Mouse (Mus musculus) inflammation-experienced regulatory T-cells, adult 6 months (primary cell): ENCODE data around the gene Eepd1. TPM values are rescaled to one million over a fixed set of nuclear protein-coding genes. Genes with fewer than 3 reads are reported as not detected.

Experiments used
- ATAC-seq: one replicate; pipeline ENCODE4 v1.8.0; 2017
- polyA plus RNA-seq, 3 experiments: library from polyadenylated mRNA; unstranded; fragments of 100-300 nt; shearing (Covaris generic); gene quantifications; one replicate each; pipeline ENCODE4 v1.2.1; 2017

Gene Eepd1
- polyA plus RNA-seq, 3 experiments from 2014 or later, result 0.60 to 0.82 TPM; not detected in 1

GRCm38 (mm10) chr9:25535487-25535886 is 54.1 kb downstream of the Eepd1 start:
- ATAC-seq, result no peak

- no peak for ATAC-seq
Measured at GRCm38 (mm10) chr9:25539461-25539860, 58.1 kb downstream of the Eepd1 start.

DNA sequence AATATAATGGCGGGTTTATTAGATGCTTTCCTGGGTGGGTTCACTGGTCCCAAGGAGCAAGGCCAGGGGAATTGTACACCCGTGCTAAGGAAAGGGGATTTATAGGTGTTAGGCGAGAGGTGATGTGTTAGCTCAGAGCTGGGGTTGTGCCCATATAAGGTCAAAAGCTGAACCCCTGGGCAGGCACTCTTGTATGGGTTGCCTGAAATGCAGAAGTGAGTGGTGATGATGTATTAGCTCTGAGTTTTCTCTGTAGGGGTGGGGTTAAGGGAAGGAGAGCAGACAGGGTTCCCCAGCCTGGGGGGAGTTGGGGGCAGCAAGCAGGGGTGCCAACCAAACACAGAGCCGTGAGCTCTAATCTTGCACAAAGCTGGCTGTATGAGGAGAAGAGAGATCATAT is 60.0 kb downstream of the Eepd1 start:
- no peak for ATAC-seq

DNA sequence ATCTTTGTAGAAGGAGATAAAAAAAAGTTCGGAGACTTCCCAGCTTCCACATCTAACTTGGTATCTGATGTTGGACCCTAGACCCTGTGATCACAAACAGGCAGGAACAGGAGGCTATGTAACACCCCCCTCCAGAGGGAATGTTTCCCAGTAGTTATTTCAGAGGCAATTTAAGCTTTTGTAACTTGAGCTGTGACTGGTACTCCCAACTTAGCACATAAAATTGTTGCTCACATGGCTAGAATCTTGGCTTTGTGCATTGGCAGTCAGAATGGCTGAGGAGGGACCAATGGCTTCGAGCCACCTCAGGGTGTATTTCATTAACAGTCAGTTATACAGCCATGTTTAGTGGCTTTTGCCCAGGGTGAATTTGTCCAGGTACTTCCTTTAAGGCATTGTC is 63.9 kb downstream of the Eepd1 start:
- ATAC-seq, result no peak

DNA sequence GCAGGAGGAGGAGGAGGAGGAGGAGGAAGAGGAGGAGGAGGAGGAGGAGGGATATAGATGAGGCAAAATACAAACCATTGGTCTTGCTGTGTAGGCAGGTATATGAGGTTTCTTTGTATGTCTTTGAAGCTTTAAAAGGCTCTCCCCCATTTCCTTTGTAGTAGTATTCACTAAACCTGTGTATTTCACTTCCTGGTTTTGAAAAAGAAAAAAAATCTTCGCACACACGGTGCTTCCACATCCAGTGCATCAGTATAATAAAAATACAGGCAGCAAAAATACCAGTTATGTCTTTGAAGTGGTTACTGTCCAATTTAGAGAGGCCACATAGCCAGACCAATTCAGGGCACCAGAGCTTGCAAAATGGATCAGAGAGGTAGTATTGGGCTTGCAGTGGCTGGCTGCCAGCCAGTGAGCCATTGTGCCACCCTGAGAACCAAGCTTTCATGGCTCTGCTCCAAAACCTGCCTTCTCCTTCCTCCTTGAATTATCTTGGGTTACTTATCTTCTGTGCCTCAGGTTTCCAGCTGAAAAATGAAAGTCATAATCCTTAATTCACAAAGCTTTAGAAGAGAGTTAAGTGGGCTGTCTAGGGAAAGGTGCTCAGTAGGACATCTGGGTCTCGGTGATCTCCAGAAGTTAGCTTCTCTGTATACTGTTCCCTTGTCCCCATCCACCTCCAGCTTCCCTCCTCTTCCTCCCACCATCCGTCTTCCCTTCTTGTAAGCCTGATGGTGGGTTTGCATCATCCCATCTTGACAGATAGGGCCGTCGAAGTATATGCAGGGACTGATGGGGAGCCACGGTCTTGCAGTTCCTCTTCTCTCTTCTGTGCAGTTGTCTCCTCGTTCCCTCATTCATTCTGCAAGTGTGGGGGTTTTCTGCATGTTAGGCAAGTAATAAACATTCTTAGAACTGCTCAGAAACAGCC is 68.0 kb downstream of the Eepd1 start:
- ATAC-seq, result no peak

- ATAC-seq, result no peak
Measured at GRCm38 (mm10) chr9:25550196-25550595, 68.8 kb downstream of the Eepd1 start.

GRCm38 (mm10) chr9:25552532-25552931 is 71.2 kb downstream of the Eepd1 start:
- ATAC-seq, result no peak

- ATAC-seq, result no peak
Measured at GRCm38 (mm10) chr9:25554246-25554803, 73.0 kb downstream of the Eepd1 start.

DNA sequence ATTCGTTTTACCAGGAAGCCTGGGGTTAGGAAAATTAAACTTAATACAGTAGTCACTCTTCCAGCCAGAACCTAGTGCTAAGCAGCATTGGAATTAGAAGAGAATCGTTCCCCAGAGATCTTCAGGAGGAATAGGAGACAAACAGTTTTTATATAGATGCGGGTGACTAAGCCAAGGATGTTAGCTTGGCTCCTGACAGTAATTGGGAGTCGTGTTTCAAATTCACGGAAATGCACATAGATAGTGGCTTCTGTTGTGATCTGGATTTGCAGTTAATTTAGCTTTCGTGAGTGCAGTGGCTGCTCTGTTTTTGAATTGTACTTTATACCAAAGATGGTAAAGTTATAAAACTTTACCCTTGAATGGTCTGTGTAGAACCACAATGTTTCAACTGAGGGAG is 73.9 kb downstream of the Eepd1 start:
- no peak for ATAC-seq

DNA sequence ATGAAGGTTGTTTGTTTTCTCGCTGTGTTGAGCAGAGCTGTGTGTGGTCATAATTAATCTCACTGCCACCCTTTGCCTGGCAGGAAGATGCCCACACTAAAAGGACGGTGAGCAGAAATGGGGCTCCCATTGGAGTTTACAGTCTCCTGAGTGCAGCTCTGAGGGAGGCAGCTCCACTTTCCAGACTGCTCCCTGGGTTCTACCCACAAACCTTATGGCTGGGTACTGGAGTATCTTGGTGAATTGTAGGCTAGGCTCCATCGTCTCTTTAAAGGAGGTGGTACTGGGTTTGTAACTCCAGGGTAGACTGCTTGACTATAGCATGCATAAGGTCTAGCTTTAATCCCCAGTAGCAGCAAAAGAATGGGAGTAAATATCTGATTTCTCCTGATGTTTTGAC is 74.7 kb downstream of the Eepd1 start:
- ATAC-seq, result no peak

- no peak for ATAC-seq
Measured at GRCm38 (mm10) chr9:25557378-25557777, 76.0 kb downstream of the Eepd1 start.

GRCm38 (mm10) chr9:25558834-25559233 is 77.5 kb downstream of the Eepd1 start:
- no peak for ATAC-seq

DNA sequence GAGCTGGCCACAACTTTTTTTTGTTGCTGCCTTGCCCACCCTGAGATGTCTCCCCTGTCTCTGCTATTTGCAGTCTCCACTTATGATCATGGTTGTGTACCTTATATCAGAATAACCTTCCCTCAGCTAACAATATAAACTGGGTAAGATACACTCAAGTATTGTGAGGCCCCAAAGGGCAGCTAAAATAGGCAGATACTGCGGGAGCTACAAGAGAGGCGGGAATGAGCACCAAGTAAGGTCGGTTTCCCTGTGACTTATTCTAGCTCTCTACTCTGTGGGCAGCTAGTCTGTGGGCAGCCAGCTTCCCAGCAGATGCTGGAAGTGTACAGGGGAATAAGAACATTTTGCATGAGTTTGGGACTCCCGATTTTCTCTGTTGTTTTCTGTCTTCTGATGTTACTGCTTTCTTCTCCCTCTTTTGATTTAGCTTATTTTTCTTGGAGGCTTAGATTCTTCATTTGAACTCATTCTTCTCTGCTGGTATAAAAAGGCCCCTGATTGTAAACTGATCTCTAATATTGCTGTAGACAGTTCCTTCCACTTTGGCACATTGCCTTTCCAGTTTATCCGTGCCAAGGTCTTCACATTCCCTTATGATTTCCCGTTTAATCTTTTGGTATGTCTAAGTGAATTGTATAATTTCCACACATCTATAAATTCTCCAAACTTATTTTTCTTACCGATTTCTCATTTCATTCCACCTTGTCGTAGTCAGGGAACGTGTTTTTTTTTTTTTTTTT is 78.8 kb downstream of the Eepd1 start:
- no peak for ATAC-seq

DNA sequence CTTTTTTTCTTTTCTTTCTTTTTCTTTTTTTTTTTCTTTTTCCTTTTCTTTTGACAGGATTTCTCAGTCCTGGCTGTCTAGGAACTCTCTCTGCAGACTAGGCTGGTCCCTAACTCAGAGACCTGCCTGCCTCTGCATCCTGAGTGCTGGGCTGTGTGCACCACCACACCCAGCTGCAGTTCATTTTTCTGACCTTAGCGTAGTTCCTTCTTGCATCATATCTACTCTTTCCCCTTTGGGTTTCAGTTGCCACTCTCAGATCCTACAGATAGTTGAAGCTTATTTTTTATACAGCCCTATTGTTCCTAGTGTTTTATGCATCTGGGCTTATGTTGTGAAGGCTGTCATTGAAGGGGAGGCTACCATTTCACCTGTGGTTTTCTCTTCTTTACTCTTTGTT is 79.8 kb downstream of the Eepd1 start:
- no peak for ATAC-seq

DNA sequence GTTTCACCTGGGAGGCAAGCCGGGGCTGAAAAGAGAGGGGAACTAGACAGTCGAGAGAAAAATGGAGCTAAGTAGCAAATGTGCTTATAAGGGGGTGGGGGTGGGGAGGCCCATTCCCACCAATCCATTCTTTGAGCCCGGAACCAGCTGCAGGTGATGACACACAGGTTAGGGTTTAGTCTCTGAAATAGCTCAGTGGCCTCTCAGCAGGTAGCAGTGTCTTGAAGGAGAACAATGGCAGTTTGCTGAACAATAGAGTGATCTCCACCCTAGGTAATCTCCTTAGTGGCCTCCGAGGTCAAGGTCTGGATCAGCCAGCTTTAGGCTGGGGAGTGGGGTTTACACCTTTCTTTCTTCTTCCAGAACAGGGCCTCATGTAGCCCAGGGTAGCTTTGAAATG is 82.5 kb downstream of the Eepd1 start:
- ATAC-seq, result no peak

- ATAC-seq, result no peak
Measured at GRCm38 (mm10) chr9:25567071-25567470, 85.7 kb downstream of the Eepd1 start.

- ATAC-seq, result no peak
Measured at GRCm38 (mm10) chr9:25568783-25569182, 87.4 kb downstream of the Eepd1 start.

DNA sequence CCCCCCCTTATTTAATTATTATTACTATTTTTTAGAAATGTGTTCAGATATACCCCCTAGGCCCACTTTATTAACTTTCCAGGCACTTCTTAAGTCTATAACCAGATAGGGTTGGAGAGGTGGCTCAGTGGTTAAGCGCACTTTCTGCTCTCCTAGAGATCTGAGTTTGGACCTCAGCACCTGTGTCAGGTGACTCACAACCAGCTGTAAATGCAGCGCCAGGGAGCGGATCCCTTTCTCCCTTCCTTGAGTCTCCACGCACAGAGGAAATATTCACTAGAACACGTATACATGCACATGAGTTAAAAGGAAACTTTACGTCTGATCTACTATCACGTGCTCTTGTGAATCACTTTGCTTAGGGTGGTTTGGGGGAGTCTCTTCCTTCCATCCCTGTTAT is 88.7 kb downstream of the Eepd1 start:
- no peak for ATAC-seq

- ATAC-seq, result no peak
Measured at GRCm38 (mm10) chr9:25570436-25570835, 89.1 kb downstream of the Eepd1 start.

DNA sequence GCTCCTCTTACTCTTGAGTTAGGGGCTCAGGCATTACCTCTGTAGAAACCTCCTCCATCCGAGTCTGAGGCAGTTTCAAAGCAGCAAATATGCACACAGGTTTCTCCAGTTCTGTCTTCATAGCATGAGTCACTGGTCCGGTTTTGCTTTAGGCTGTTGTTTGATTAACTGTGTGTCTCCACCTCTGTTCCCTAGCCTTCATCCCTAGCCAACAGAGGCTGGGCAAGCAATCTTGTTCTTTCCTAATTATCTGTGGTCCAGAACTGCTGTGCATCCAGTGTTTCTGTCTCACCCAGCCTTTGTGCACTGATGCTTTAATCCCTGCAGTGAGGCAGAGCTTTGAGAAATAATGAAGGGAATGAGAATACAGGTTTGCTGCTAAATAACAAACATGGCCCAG is 90.0 kb downstream of the Eepd1 start:
- ATAC-seq, result no peak

GRCm38 (mm10) chr9:25573753-25574152 is 92.4 kb downstream of the Eepd1 start:
- ATAC-seq, result no peak

DNA sequence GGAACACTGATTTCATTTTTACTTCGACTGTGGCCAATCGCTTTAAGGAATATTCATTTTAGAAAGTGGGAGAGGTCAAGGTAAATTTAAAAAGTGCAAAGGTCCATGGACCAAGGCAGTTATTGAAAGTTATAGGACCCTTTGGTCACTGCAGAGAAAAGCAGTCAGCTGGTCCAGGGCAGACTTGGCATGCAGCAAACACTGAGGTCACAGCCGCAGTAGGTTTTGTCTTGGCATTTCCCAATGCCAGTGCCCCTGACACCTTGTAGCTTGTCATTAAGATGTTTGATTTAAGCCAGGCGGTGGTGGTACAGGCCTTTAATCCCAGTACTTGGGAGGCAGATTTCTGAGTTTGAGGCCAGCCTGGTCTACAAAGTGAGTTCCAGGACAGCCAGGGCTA is 92.8 kb downstream of the Eepd1 start:
- ATAC-seq, result no peak
